Mouse (Mus musculus) kidney, adult 2 months (tissue): ENCODE measurements at regions not wholly inside any gene's neighbourhood (a gene's known extent, or its start where the extent isn't known, plus 50 kb on each side); places are given as distances from the start of the nearest gene placed in this dataset.

Source experiments
- DNase-seq: peaks from one replicate; pipeline ENCODE4 v3.0.0; 2021
- H3K27ac ChIP-seq: fragments of 200-500 bp; 2 replicates; pipeline ENCODE4 v1.5.1; 2012; ENCODE audit warnings: low read depth, low read length, control low read depth, inconsistent platforms; ENCODE audit not compliant: insufficient read depth
- H3K27me3 ChIP-seq: fragments of 200-500 bp; replicated peaks from 2 replicates; pipeline ENCODE4 v1.6.1; 2012; ENCODE audit warnings: mild to moderate bottlenecking, moderate library complexity, low read length, inconsistent platforms; ENCODE audit not compliant: control insufficient read depth, insufficient read depth
- H3K36me3 ChIP-seq: fragments of 200-500 bp; 2 replicates; pipeline ENCODE4 v1.6.1; 2012; ENCODE audit warnings: mild to moderate bottlenecking, moderate library complexity, low read length, inconsistent platforms; ENCODE audit not compliant: control insufficient read depth, insufficient read depth
- H3K4me1 ChIP-seq: fragments of 200-500 bp; 2 replicates; pipeline ENCODE4 v1.6.1; 2011; ENCODE audit warnings: low read length; ENCODE audit not compliant: control insufficient read depth, insufficient read depth
- H3K4me3 ChIP-seq: fragments of 200-500 bp; 2 replicates; pipeline ENCODE4 v1.5.1; 2011; ENCODE audit warnings: mild to moderate bottlenecking, low read depth, low read length, control low read depth; ENCODE audit not compliant: insufficient read depth
- CTCF ChIP-seq: fragments of 200-500 bp; conservative IDR thresholded peaks from 2 replicates; pipeline ENCODE4 v1.5.1; 2011; ENCODE audit warnings: low read depth, mild to moderate bottlenecking, control low read depth, low read length, moderate library complexity, mixed read lengths; ENCODE audit not compliant: insufficient read depth, insufficient read length
- POLR2A ChIP-seq: fragments of 200-500 bp; IDR thresholded peaks from one replicate; pipeline ENCODE4 v1.6.1; 2011; ENCODE audit warnings: low read depth, low read length, control low read depth
- WGBS: fragments of 180-500 bp; shearing (Covaris S2); methylation state at CpG from one replicate; pipeline ENCODE4 v1.1.7; 2018; 5-methylcytosine and 5-hydroxymethylcytosine counted together

- Histone ChIP-seq H3K27ac (no peak overlapping the region), H3K27me3 (no peaks in the 10 kb centered on the region), H3K4me3 (no peak overlapping the region), H3K4me1 (no peaks in the 10 kb centered on the region), H3K36me3 (no peaks in the 10 kb centered on the region)
- no peak for DNase-seq
- 44% methylated on average over 2 of the region's 2 CpGs for WGBS
- TF ChIP-seq CTCF (no peak), POLR2A (no peak)
Observed at GRCm38 (mm10) chr13:78809656-78810055, 610.1 kb upstream of the Nr2f1 start.

GRCm38 (mm10) chr13:78802838-78803124 lies 603.2 kb upstream of the Nr2f1 start:
- H3K36me3 ChIP-seq: no peaks in the 10 kb centered on the region
- no peak for TF ChIP-seq POLR2A
- no peak for TF ChIP-seq CTCF
- no peak overlapping the region for H3K27ac ChIP-seq
- H3K4me3 ChIP-seq: no peak overlapping the region
- DNase-seq: no peak
- no peaks in the 10 kb centered on the region for H3K4me1 ChIP-seq
- H3K27me3 ChIP-seq: no peaks in the 10 kb centered on the region

- WGBS: 38% methylated on average over 7 of the region's 7 CpGs
- no peak for TF ChIP-seq CTCF
- no peak for TF ChIP-seq POLR2A
- no peaks in the 10 kb centered on the region for H3K27me3 ChIP-seq
Observed at GRCm38 (mm10) chr13:78802011-78802837, 602.7 kb upstream of the Nr2f1 start.

GRCm38 (mm10) chr13:78799641-78800040 lies 600.1 kb upstream of the Nr2f1 start:
- Histone ChIP-seq H3K27ac (no peak overlapping the region), H3K27me3 (no peaks in the 10 kb centered on the region), H3K36me3 (no peaks in the 10 kb centered on the region), H3K4me3 (no peak overlapping the region), H3K4me1 (no peaks in the 10 kb centered on the region)
- TF ChIP-seq CTCF (no peak), POLR2A (no peak)
- no peak for DNase-seq
- WGBS: 85% methylated on average over 3 of the region's 3 CpGs

More at GRCm38 (mm10) chr13:78802011-78802837, 602.7 kb upstream of the Nr2f1 start:
- no peak for DNase-seq
- H3K27ac ChIP-seq: no peak overlapping the region
- H3K4me1 ChIP-seq: no peaks in the 10 kb centered on the region
- no peaks in the 10 kb centered on the region for H3K36me3 ChIP-seq
- H3K4me3 ChIP-seq: no peak overlapping the region

GRCm38 (mm10) chr13:78795228-78795627 lies 595.7 kb upstream of the Nr2f1 start:
- no peak for TF ChIP-seq POLR2A
- no peak for TF ChIP-seq CTCF
- no peaks in the 10 kb centered on the region for H3K4me1 ChIP-seq
- no peaks in the 10 kb centered on the region for H3K36me3 ChIP-seq
- no peaks in the 10 kb centered on the region for H3K27me3 ChIP-seq
- no peak overlapping the region for H3K27ac ChIP-seq
- H3K4me3 ChIP-seq: no peak overlapping the region
- no peak for DNase-seq

- Histone ChIP-seq H3K27ac (no peak overlapping the region), H3K27me3 (no peaks in the 10 kb centered on the region), H3K36me3 (no peaks in the 10 kb centered on the region), H3K4me3 (no peak overlapping the region), H3K4me1 (no peaks in the 10 kb centered on the region)
- TF ChIP-seq CTCF (no peak), POLR2A (no peak)
- DNase-seq: no peak
- 48% methylated on average over 2 of the region's 2 CpGs for WGBS
Observed at GRCm38 (mm10) chr13:78784285-78784684, 584.7 kb upstream of the Nr2f1 start.

GRCm38 (mm10) chr13:78783591-78784240 lies 584.2 kb upstream of the Nr2f1 start:
- TF ChIP-seq CTCF (no peak), POLR2A (no peak)
- Histone ChIP-seq H3K36me3 (no peaks in the 10 kb centered on the region), H3K27me3 (no peaks in the 10 kb centered on the region), H3K4me1 (no peaks in the 10 kb centered on the region), H3K27ac (no peak overlapping the region), H3K4me3 (no peak overlapping the region)
- 42% methylated on average over 1 of the region's 1 CpGs for WGBS
- DNase-seq: no peak
